Mouse (Mus musculus) stomach, embryonic 14.5 days (tissue): ENCODE results near the gene Prkca. TPM values are rescaled to one million over a fixed set of nuclear protein-coding genes. Genes with fewer than 3 reads are reported as not detected.

ENCODE experiments used
- ATAC-seq: fragments of 200-750 bp; cut with Nextera tagmentation; 2 replicates; pipeline ENCODE4 v1.8.0; 2017; ENCODE audit warnings: low read depth, moderate TSS enrichment; ENCODE audit not compliant: insufficient number of reproducible peaks, insufficient read depth, low FRiP score
- H3K27ac ChIP-seq: fragments of 300-500 bp; sonication (generic); 2 replicates; pipeline ENCODE4 v1.5.1; 2014; ENCODE audit warnings: mild to moderate bottlenecking, low read length, moderate library complexity, mixed read lengths
- H3K27me3 ChIP-seq: fragments of 300-500 bp; sonication (generic); 2 replicates; pipeline ENCODE4 v1.6.1; 2014; ENCODE audit warnings: low read length, control low read depth, mixed read lengths; ENCODE audit not compliant: control insufficient read depth, insufficient read depth
- H3K36me3 ChIP-seq: fragments of 300-500 bp; sonication (generic); 2 replicates; pipeline ENCODE4 v1.6.1; 2014; ENCODE audit warnings: mild to moderate bottlenecking, control low read depth, low read length, moderate library complexity, mixed read lengths; ENCODE audit not compliant: control insufficient read depth, insufficient read depth
- H3K4me1 ChIP-seq: fragments of 300-500 bp; sonication (generic); 2 replicates; pipeline ENCODE4 v1.6.1; 2014; ENCODE audit warnings: low read length, control low read depth, mixed read lengths; ENCODE audit not compliant: control insufficient read depth, insufficient read depth
- H3K4me2 ChIP-seq: fragments of 300-500 bp; sonication (generic); replicated peaks from 2 replicates; pipeline ENCODE4 v1.6.1; 2014; ENCODE audit warnings: low read depth, low read length, control low read depth
- H3K4me3 ChIP-seq: fragments of 300-500 bp; sonication (generic); 2 replicates; pipeline ENCODE4 v1.5.1; 2014; ENCODE audit warnings: low read depth, low read length, control low read depth
- H3K9ac ChIP-seq: fragments of 300-500 bp; sonication (generic); replicated peaks from 2 replicates; pipeline ENCODE4 v1.6.1; 2014; ENCODE audit warnings: low read depth, mild to moderate bottlenecking, control low read depth, low read length, moderate library complexity, mixed read lengths
- H3K9me3 ChIP-seq: fragments of 300-500 bp; sonication (generic); 2 replicates; pipeline ENCODE4 v1.6.1; 2016; ENCODE audit warnings: low read depth, low read length, control low read depth; ENCODE audit not compliant: control insufficient read depth
- WGBS: fragments of 180-500 bp; shearing (Covaris S2); extraction: QIAGEN DNeasy Blood & Tissue Kit; methylation state at CpG from one replicate; pipeline ENCODE4 v1.1.7; 2014; 5-methylcytosine and 5-hydroxymethylcytosine counted together
- polyA plus RNA-seq: library from polyadenylated mRNA; unstranded; fragments of >200 nt; fragmentation: Nextera tagmentation; extraction: Ambion mirVana; gene quantifications from 2 replicates; pipeline ENCODE4 v1.2.1, GENCODE M21; 2014

Prkca gene
- polyA plus RNA-seq, 1 experiment from 2014 or later, result 8.6 TPM

DNA sequence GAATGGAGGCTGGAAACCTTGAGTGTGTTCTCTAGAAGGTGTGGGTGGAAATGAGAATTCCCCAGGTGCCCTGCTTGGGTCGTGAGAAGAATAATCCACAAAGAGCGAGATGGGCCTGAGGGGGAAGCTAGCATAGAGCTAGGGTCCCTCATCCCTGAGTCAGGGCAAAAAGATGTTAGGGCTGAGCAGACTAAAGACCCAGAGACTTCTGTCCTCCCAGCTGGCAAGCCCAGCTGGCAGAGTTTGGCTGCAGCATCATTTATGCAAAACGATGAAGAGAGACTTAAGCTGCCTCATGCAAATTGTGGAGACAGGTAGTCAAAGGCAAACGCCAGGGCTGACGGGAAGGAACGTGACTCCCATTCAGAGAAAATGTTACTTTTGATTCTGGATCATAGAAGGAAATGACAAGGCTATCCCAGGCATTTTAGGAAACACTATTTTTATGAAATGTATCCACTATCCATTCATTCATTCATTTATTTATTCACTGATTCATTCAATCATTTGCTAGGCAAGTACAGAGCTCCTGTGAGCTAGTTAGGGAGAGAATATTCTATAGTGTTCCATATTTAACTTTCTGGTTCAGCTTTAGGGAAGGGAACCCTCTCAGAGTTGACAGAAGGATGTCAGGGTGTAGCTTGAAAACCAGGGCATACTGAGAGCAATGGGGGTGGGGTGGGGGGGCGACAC, 139.4 kb downstream of the Prkca start:
- no peaks in the 10 kb centered on the region for H3K27me3 ChIP-seq
- H3K36me3 ChIP-seq, result no peaks in the 10 kb centered on the region
- ATAC-seq, result no peak
- H3K4me2 ChIP-seq, result no peak overlapping the region
- WGBS, result 73% methylated on average over 7 of the region's 7 CpGs
- H3K4me3 ChIP-seq, result no peak overlapping the region
- no peaks in the 10 kb centered on the region for H3K4me1 ChIP-seq
- H3K9ac ChIP-seq, result no peak overlapping the region
- no peaks in the 10 kb centered on the region for H3K9me3 ChIP-seq
- no peak overlapping the region for H3K27ac ChIP-seq

DNA sequence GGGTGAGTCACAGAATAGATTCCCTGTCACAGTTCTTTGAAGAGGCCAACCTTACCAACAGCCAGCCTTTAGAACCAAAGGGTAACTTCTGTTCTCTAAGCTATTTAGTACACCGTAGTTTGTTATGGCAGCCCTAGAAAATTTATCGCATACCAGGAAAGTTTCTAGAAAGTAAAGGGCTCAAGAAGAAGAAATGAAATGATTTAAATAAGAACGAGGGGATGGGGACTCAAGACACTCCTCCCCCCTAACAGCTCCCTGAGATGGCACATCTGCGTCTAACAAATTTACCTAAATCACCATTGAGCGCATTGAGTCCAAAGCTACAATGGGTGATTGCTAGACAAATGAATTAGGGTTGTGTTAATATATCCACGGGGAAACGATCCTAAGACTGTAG, 140.9 kb downstream of the Prkca start:
- H3K27me3 ChIP-seq, result no peaks in the 10 kb centered on the region
- no peaks in the 10 kb centered on the region for H3K9me3 ChIP-seq
- no peak overlapping the region for H3K4me3 ChIP-seq
- no peak overlapping the region for H3K4me2 ChIP-seq
- WGBS, result 80% methylated on average over 7 of the region's 7 CpGs
- no peak for ATAC-seq
- H3K27ac ChIP-seq, result no peak overlapping the region
- no peaks in the 10 kb centered on the region; the same call in 1 of the 2 replicates for H3K4me1 ChIP-seq
- H3K36me3 ChIP-seq, result no peaks in the 10 kb centered on the region
- no peak overlapping the region for H3K9ac ChIP-seq

DNA sequence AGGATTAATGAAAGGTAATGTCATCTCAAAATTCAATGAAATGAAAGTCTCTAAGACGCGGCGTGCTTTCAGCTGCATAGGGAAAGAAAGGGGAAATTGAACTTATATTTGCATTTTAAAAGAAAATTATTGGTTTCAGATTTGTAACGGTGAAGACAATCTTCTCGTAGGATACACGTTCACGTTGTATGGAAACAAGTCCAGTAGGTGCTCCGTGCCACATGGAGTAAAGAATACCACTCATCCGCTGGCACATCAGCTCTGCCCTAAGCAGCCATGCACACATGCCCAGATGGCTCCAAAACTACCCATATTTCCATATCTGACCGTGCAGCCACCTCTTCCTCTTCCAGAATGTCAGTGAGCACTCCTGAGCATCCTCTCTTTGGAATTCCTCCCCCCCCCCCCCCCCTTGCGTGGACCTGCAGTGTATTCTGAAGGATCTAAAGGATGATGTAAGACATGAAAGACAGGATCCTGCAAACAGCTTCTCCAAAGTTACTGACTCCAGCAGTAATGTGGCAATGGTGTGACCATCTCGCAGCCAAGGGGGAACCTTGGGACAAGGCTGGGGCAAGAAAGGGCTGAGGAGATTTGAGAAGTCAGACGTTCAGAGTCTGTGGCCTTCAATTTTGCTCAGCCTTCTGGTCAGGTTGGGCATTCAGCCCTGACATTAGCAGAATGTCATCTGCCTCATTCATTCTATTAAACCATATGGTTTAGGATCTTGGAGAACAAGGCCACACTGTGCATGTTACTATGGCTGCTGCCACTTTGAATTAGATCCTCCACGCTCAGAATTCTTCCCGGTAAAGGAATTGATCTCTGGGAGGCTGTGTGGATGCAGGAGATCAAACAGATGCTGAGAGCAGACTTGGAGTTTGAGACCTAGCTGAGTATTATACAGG, 142.8 kb downstream of the Prkca start:
- H3K36me3 ChIP-seq, result no peaks in the 10 kb centered on the region
- no peak overlapping the region for H3K4me3 ChIP-seq
- no peaks in the 10 kb centered on the region for H3K9me3 ChIP-seq
- H3K27ac ChIP-seq, result no peak overlapping the region
- H3K9ac ChIP-seq, result no peak overlapping the region
- H3K27me3 ChIP-seq, result no peaks in the 10 kb centered on the region
- H3K4me2 ChIP-seq, result no peak overlapping the region
- 91% methylated on average over 15 of the region's 15 CpGs for WGBS
- peaks cover 9% of the 10 kb centered on the region for H3K4me1 ChIP-seq
- no peak for ATAC-seq

DNA sequence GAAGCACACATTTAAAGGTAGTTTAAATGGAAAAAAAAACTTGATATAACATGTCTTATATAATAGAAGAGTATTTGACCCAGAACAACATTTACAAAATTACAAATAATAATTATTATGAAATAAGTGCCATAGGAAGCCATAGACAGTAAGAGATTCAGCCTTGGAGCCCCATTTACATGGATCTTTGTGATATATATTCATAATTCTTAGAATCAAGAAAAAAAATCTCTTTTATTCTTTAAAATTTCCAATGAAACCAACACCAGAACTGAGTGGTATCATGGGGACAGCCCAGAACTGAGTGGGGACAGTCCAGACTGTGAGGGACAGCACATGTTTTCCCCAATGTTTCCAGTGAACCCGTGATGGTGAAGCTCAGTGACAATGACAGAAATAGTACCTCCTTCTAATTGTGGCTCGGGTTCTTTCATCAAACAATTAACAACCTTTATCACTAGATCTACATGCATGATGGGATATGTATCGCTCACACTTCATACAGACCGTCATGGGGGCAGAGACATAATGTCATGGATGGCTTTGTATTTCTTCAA, 144.2 kb downstream of the Prkca start:
- 91% methylated on average over 4 of the region's 4 CpGs for WGBS
- H3K4me1 ChIP-seq, result peaks cover 9% of the 10 kb centered on the region
- no peak overlapping the region for H3K4me2 ChIP-seq
- no peak overlapping the region for H3K9ac ChIP-seq
- H3K27ac ChIP-seq, result no peak overlapping the region
- H3K36me3 ChIP-seq, result no peaks in the 10 kb centered on the region
- no peaks in the 10 kb centered on the region for H3K27me3 ChIP-seq
- no peak overlapping the region for H3K4me3 ChIP-seq
- ATAC-seq, result no peak
- no peaks in the 10 kb centered on the region for H3K9me3 ChIP-seq

DNA sequence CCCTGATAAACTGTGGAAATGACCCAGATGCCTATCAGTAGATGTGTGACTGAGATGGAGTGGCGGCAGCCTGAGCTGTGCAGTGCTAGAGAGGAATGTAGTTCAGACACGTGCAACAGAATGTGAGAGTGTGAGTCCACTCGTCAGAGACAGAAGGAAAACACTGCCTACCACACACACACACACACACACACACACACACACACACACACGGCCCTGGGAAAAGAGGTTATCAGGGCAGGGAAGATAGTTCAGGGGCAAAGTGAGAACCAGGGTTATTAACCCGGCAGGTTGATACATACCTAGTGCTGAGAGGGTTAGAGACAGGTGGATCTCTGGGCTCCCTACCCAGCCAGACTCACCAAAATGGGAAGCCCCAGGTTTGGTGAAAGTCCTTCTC, 145.1 kb downstream of the Prkca start:
- Histone ChIP-seq H3K36me3 (no peaks in the 10 kb centered on the region), H3K27me3 (no peaks in the 10 kb centered on the region), H3K9ac (no peak overlapping the region), H3K4me2 (no peak overlapping the region), H3K4me3 (no peak overlapping the region), H3K9me3 (no peaks in the 10 kb centered on the region), H3K4me1 (peaks cover 9% of the 10 kb centered on the region), H3K27ac (no peak overlapping the region)
- 41% methylated on average over 5 of the region's 5 CpGs for WGBS
- ATAC-seq, result no peak

DNA sequence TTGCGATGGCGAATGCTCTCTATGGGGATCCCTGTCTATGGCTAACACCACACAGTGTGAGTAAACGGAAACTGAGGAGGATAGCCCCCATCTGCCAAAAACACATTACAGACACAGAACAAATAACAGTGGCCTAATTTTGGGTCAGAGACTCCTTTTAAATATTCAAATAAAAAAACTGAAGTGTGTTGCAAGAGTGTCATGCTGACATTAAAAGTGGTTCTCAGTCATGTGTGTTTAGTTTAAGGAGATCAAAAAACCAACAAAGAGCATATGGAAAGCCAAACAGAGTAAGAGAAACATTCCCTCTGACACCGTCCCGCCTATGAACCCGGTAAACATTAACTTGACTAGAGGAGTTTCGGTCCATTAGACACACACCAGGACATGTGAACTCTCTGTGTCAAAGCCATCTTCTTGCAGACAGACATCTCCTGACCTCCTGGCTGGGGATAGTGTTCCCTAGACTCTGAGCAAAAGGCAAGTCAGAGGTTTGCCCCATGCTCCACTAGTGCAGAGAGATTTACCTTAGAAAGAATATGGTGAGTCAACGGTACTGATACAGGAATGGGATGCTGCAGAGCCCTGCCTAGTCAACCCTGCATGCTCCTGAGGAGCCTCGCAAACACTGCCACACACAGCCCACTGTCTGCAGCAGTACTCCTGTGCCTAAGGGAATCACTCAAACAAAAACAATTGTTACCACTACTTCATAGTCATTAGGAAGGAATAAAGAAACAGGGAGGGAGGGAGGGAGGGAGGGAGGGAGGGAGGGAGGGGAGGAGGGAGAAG, 146.1 kb downstream of the Prkca start:
- H3K4me2 ChIP-seq, result no peak overlapping the region
- no peaks in the 10 kb centered on the region for H3K36me3 ChIP-seq
- H3K9me3 ChIP-seq, result no peaks in the 10 kb centered on the region
- no peak overlapping the region for H3K27ac ChIP-seq
- 32% methylated on average over 9 of the region's 9 CpGs for WGBS
- H3K9ac ChIP-seq, result no peak overlapping the region
- ATAC-seq, result peak; percentile 21; the same call in 1 of the 2 replicates
- H3K4me1 ChIP-seq, result peaks cover 9% of the 10 kb centered on the region
- no peak overlapping the region for H3K4me3 ChIP-seq
- no peaks in the 10 kb centered on the region for H3K27me3 ChIP-seq

DNA sequence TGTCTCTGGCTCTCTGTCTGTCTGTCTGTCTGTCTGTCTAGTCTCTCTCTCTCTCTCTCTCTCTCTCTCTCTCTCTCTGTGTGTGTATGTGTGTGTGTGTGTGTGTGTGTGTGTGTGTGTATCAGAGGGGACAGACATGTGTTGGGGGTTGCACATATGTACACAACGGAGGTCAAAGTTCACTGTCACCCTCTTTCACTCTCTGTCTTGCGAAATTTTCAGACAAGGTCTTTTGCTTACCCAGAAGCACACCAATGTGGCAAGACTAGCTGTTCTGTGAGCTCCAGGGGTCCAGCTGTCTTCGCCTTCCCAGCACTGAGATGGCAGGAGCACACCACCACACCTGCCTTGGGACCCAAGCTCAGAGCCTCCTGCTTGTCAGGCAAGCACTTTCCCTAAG, 146.9 kb downstream of the Prkca start:
- peaks cover 9% of the 10 kb centered on the region for H3K4me1 ChIP-seq
- no peak for ATAC-seq
- WGBS, result 79% methylated on average over 3 of the region's 3 CpGs
- no peak overlapping the region for H3K4me3 ChIP-seq
- H3K9ac ChIP-seq, result no peak overlapping the region
- H3K27me3 ChIP-seq, result no peaks in the 10 kb centered on the region
- no peak overlapping the region for H3K4me2 ChIP-seq
- H3K27ac ChIP-seq, result no peak overlapping the region
- no peaks in the 10 kb centered on the region for H3K9me3 ChIP-seq
- no peaks in the 10 kb centered on the region for H3K36me3 ChIP-seq

DNA sequence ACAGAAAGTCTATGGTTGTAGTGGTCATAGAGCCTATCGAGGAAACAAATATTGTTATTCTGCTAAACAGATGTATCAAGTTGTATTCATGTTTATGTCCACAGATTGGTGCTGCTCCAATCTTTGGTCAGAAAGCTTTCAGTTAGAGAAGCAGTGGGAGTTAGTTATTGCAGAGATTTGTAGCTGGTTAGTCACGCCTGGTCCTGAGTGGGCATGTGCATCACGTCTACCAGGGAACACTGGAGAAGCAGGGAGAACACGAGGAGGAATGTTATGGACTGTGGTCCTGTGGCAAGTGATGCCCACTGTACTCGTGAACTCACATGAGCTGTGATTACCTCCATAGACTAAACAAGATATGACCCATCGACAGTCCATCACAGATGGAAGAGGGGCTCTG, 153.4 kb downstream of the Prkca start:
- H3K27me3 ChIP-seq, result no peaks in the 10 kb centered on the region
- no peak overlapping the region for H3K4me2 ChIP-seq
- no peak overlapping the region for H3K4me3 ChIP-seq
- WGBS, result 75% methylated on average over 6 of the region's 6 CpGs
- no peak overlapping the region for H3K9ac ChIP-seq
- no peak for ATAC-seq
- no peaks in the 10 kb centered on the region for H3K36me3 ChIP-seq
- no peak overlapping the region for H3K27ac ChIP-seq
- no peaks in the 10 kb centered on the region for H3K9me3 ChIP-seq
- no peaks in the 10 kb centered on the region for H3K4me1 ChIP-seq
